Comparison of ENCODE assay signal across 20 mouse cellular contexts in genomic region chr13:56595246-56595645, GRCm38 (mm10). TPM values are rescaled to one million over a fixed set of nuclear protein-coding genes. Genes with fewer than 3 reads are reported as not detected.
DNase-seq lines count a peak whose midpoint lies in the region; ATAC-seq and TF ChIP-seq lines count a peak whose summit lies in the region.
"Had no signal": no experiment of that assay in that cellular context is flagged by ENCODE, and none has a peak within 500 bp of the region (broad histone marks: within the 10 kb centered on the region; RNA-seq: fewer than 3 reads in every experiment).

No protein-coding gene starts in this region.

- no peak for ATAC-seq in hindbrain, embryonic 14.5 days (ENCODE audit: low FRiP score)
- no peak for ATAC-seq in stomach, embryonic 14.5 days (ENCODE audit: insufficient number of reproducible peaks, insufficient read depth, low FRiP score, low read depth)
- no peak; the same call in 1 of the 2 replicates for ATAC-seq in stomach, postnatal 0 days (ENCODE audit: low FRiP score, low TSS enrichment)

- WGBS in hindbrain, embryonic 10.5 days, result 78% methylated on average over 8 of the region's 8 CpGs
- 72% methylated on average over 8 of the region's 8 CpGs for WGBS in hindbrain, embryonic 14.5 days
- 76% methylated on average over 8 of the region's 8 CpGs for WGBS in stomach, embryonic 14.5 days
- 79% methylated on average over 8 of the region's 8 CpGs for WGBS in stomach, postnatal 0 days
- 74% methylated on average over 8 of the region's 8 CpGs for WGBS in limb, embryonic 10.5 days

- no peak overlapping the region for H3K4me3 ChIP-seq in hindbrain, embryonic 10.5 days
- no peak overlapping the region for H3K4me3 ChIP-seq in hindbrain, embryonic 14.5 days (replicated peaks; ENCODE audit: low read length)
- no peak overlapping the region for H3K4me3 ChIP-seq in stomach, embryonic 14.5 days (ENCODE audit: low read depth, low read length)
- no peak overlapping the region for H3K4me3 ChIP-seq in stomach, postnatal 0 days (ENCODE audit: low read depth, low read length)
- H3K4me3 ChIP-seq in limb, embryonic 10.5 days, result no peak overlapping the region
- H3K4me3 ChIP-seq: forebrain, embryonic 12.5 days; hindbrain, embryonic 13.5 days; midbrain, embryonic 12.5 days had no signal

- no peaks in the 10 kb centered on the region; the same call in 1 of the 2 replicates for H3K27me3 ChIP-seq in hindbrain, embryonic 10.5 days (ENCODE audit: insufficient read depth, poor library complexity, severe bottlenecking)
- H3K27me3 ChIP-seq in hindbrain, embryonic 14.5 days (ENCODE audit: control insufficient read depth, insufficient read depth, low read length), result no peaks in the 10 kb centered on the region
- no peaks in the 10 kb centered on the region for H3K27me3 ChIP-seq in stomach, embryonic 14.5 days (ENCODE audit: control insufficient read depth, insufficient read depth, low read length)
- no peaks in the 10 kb centered on the region for H3K27me3 ChIP-seq in stomach, postnatal 0 days (ENCODE audit: control insufficient read depth, insufficient read depth, low read length)
- H3K27me3 ChIP-seq in limb, embryonic 10.5 days (ENCODE audit: low read depth, poor library complexity, severe bottlenecking), result no peaks in the 10 kb centered on the region

- H3K4me1 ChIP-seq in hindbrain, embryonic 10.5 days (replicated peaks), result peaks cover 25% of the 10 kb centered on the region
- H3K4me1 ChIP-seq in hindbrain, embryonic 14.5 days (replicated peaks; ENCODE audit: control insufficient read depth, insufficient read depth, low read length), result no peaks in the 10 kb centered on the region; the same call in 1 of the 2 replicates
- H3K4me1 ChIP-seq in stomach, embryonic 14.5 days (ENCODE audit: control insufficient read depth, insufficient read depth, low read length), result peaks cover 56% of the 10 kb centered on the region
- H3K4me1 ChIP-seq in stomach, postnatal 0 days (replicated peaks; ENCODE audit: control insufficient read depth, insufficient read depth), result peaks cover 7% of the 10 kb centered on the region; the same call in 1 of the 2 replicates
- peaks cover 59% of the 10 kb centered on the region for H3K4me1 ChIP-seq in limb, embryonic 10.5 days

- H3K9me3 ChIP-seq in hindbrain, embryonic 10.5 days, result no peaks in the 10 kb centered on the region
- no peaks in the 10 kb centered on the region for H3K9me3 ChIP-seq in hindbrain, embryonic 14.5 days (ENCODE audit: control insufficient read depth, low read length)
- H3K9me3 ChIP-seq in stomach, embryonic 14.5 days (ENCODE audit: control insufficient read depth, low read depth, low read length), result no peaks in the 10 kb centered on the region
- H3K9me3 ChIP-seq in stomach, postnatal 0 days (ENCODE audit: control insufficient read depth, low read length), result no peaks in the 10 kb centered on the region
- no peaks in the 10 kb centered on the region for H3K9me3 ChIP-seq in limb, embryonic 10.5 days (replicated peaks)
- H3K9me3 ChIP-seq: forebrain, embryonic 12.5 days; hindbrain, embryonic 13.5 days; midbrain, embryonic 12.5 days had no signal

- no peaks in the 10 kb centered on the region for H3K36me3 ChIP-seq in hindbrain, embryonic 10.5 days
- no peaks in the 10 kb centered on the region for H3K36me3 ChIP-seq in hindbrain, embryonic 14.5 days (replicated peaks; ENCODE audit: control insufficient read depth, insufficient read depth)
- no peaks in the 10 kb centered on the region for H3K36me3 ChIP-seq in stomach, embryonic 14.5 days (ENCODE audit: control insufficient read depth, insufficient read depth, low read length)
- no peaks in the 10 kb centered on the region for H3K36me3 ChIP-seq in stomach, postnatal 0 days (ENCODE audit: control insufficient read depth, insufficient read depth, low read length)
- H3K36me3 ChIP-seq in limb, embryonic 10.5 days, result no peaks in the 10 kb centered on the region
- H3K36me3 ChIP-seq: forebrain, embryonic 12.5 days; hindbrain, embryonic 13.5 days; midbrain, embryonic 12.5 days had no signal

- TF ChIP-seq CTCF in stomach, postnatal 0 days (IDR thresholded peaks at IDR 0.05; ENCODE audit: low read depth), result no peak

- peak overlapping the region; percentile 46 for H3K27ac ChIP-seq in hindbrain, embryonic 10.5 days
- no peak overlapping the region for H3K27ac ChIP-seq in hindbrain, embryonic 14.5 days
- H3K27ac ChIP-seq in stomach, embryonic 14.5 days (ENCODE audit: low read length), result 0 out of 2 replicates have a peak overlapping the region, but pooled peaks have one; percentile 23
- H3K27ac ChIP-seq in stomach, postnatal 0 days (replicated peaks), result no peak overlapping the region
- peak overlapping the region; percentile 67 for H3K27ac ChIP-seq in limb, embryonic 10.5 days
- H3K27ac ChIP-seq: forebrain, embryonic 12.5 days; hindbrain, embryonic 13.5 days; kidney, postnatal 0 days; macrophage; midbrain, embryonic 12.5 days had no signal

- TF ChIP-seq EP300 in stomach, postnatal 0 days (optimal IDR thresholded peaks at IDR 0.05), result no peak

- no peak for DNase-seq in hindbrain, embryonic 10.5 days (ENCODE audit: low spot score)
- no peak for DNase-seq in hindbrain, embryonic 14.5 days (ENCODE audit: low spot score)
- DNase-seq in stomach, postnatal 0 days (ENCODE audit: low spot score), result no peak
- DNase-seq in limb, embryonic 10.5 days (ENCODE audit: low spot score), result no peak
- no peak for DNase-seq in adrenal gland, postnatal 25 days
- no peak for DNase-seq in gastrocnemius, adult 18-20 months (ENCODE audit: low spot score)
- DNase-seq: cerebellum, postnatal 10 days; gastrocnemius, postnatal 25 days; liver; lung, adult 18-20 months; right cerebral cortex, postnatal 25 days had no signal

- no peak overlapping the region for H3K9ac ChIP-seq in hindbrain, embryonic 14.5 days
- no peak overlapping the region for H3K9ac ChIP-seq in stomach, embryonic 14.5 days (replicated peaks; ENCODE audit: low read depth, low read length)
- no peak overlapping the region for H3K9ac ChIP-seq in stomach, postnatal 0 days (ENCODE audit: low read length)
- H3K9ac ChIP-seq: forebrain, embryonic 12.5 days; hindbrain, embryonic 13.5 days; midbrain, embryonic 12.5 days had no signal

- no peak overlapping the region for H3K4me2 ChIP-seq in hindbrain, embryonic 14.5 days (replicated peaks)
- no peak overlapping the region for H3K4me2 ChIP-seq in stomach, embryonic 14.5 days (replicated peaks; ENCODE audit: low read depth, low read length)
- no peak overlapping the region for H3K4me2 ChIP-seq in stomach, postnatal 0 days (replicated peaks; ENCODE audit: low read depth)
- H3K4me2 ChIP-seq: forebrain, embryonic 12.5 days; hindbrain, embryonic 13.5 days; midbrain, embryonic 12.5 days had no signal

RNA-seq across cellular contexts. Expression of gene Tgfbi, which starts 14.1 kb away (rescaled TPM):
- polyA plus RNA-seq in hindbrain, embryonic 10.5 days (2016; fragmentation: Nextera tagmentation; extraction: Ambion mirVana), result 38.4 and 42.9 TPM in 2 replicates
- 5.2 and 7.1 TPM in 2 replicates for polyA plus RNA-seq in hindbrain, embryonic 14.5 days (2014; fragmentation: Nextera tagmentation; extraction: Ambion mirVana)
- 123 and 134 TPM in 2 replicates for polyA plus RNA-seq in stomach, embryonic 14.5 days (2014; fragmentation: Nextera tagmentation; extraction: Ambion mirVana)
- 140 and 149 TPM in 2 replicates for polyA plus RNA-seq in stomach, postnatal 0 days (2015; fragmentation: Nextera tagmentation; extraction: Ambion mirVana)
- 26.3 and 38.9 TPM in 2 replicates for polyA plus RNA-seq in limb, embryonic 10.5 days (2016; fragmentation: Nextera tagmentation; extraction: Ambion mirVana)
- total RNA-seq in adrenal gland, postnatal 25 days (2021), result 26.5 and 32.9 TPM in 2 replicates
- 10 to 100 TPM; 13.4 to 17.6 TPM for total RNA-seq in gastrocnemius, adult 18-20 months (2021)

RNA-seq across cellular contexts. Expression of gene Lect2, which starts 46.9 kb away (rescaled TPM):
- not detected in 2 replicates for polyA plus RNA-seq in hindbrain, embryonic 10.5 days (2016; fragmentation: Nextera tagmentation; extraction: Ambion mirVana)
- polyA plus RNA-seq in hindbrain, embryonic 14.5 days (2014; fragmentation: Nextera tagmentation; extraction: Ambion mirVana), result not detected in 2 replicates
- not detected in 2 replicates for polyA plus RNA-seq in stomach, embryonic 14.5 days (2014; fragmentation: Nextera tagmentation; extraction: Ambion mirVana)
- polyA plus RNA-seq in stomach, postnatal 0 days (2015; fragmentation: Nextera tagmentation; extraction: Ambion mirVana), result 0.19 and 0.27 TPM in 2 replicates
- not detected in 2 replicates for polyA plus RNA-seq in limb, embryonic 10.5 days (2016; fragmentation: Nextera tagmentation; extraction: Ambion mirVana)
- 0.39 and 1.2 TPM in 2 replicates for total RNA-seq in adrenal gland, postnatal 25 days (2021)
- total RNA-seq in gastrocnemius, adult 18-20 months (2021), result not detected
- total RNA-seq: gastrocnemius, postnatal 25 days; layer of hippocampus, postnatal 10 days had no signal
- polyA plus RNA-seq: forebrain, embryonic 12.5 days; heart, embryonic 16.5 days; hindbrain, embryonic 13.5 days; macrophage; midbrain, embryonic 12.5 days; neural tube, embryonic 14.5 days had no signal

Comparison
In these comparisons a context has a peak if more than half of its experiments do, and no peak if none do; other contexts are left out.
1. H3K27ac ChIP-seq: peak in hindbrain, embryonic 10.5 days (single experiment), stomach, embryonic 14.5 days (single experiment) and limb, embryonic 10.5 days (single experiment); none in hindbrain, embryonic 14.5 days (single experiment) and stomach, postnatal 0 days (single experiment).